Mouse (Mus musculus) bone marrow macrophage, adult 2 months (primary cell): ENCODE data around the gene Dus2. TPM values are rescaled to one million over a fixed set of nuclear protein-coding genes. Genes with fewer than 3 reads are reported as not detected.
"Not testable (repeated sequence)": the region's sequence is repeated elsewhere in the genome, so short reads cannot be mapped to it uniquely, and the experiment has no call there.

ENCODE experiments used
- H3K27ac ChIP-seq: 2 replicates; pipeline ENCODE4 v1.5.1; 2012; ENCODE audit warnings: low read depth, low read length; ENCODE audit not compliant: insufficient read depth
- H3K4me1 ChIP-seq: 2 replicates; pipeline ENCODE4 v1.6.1; 2012; ENCODE audit warnings: low read length; ENCODE audit not compliant: control insufficient read depth, insufficient read depth
- H3K4me3 ChIP-seq: 2 replicates; pipeline ENCODE4 v1.5.1; 2012; ENCODE audit warnings: mild to moderate bottlenecking, low read length, moderate library complexity; ENCODE audit not compliant: insufficient read depth
- CTCF ChIP-seq: IDR thresholded peaks from 2 replicates; pipeline ENCODE4 v1.5.1; 2012; ENCODE audit warnings: low read depth, mild to moderate bottlenecking, low read length, moderate library complexity
- POLR2A ChIP-seq: IDR thresholded peaks from 2 replicates; pipeline ENCODE4 v1.6.1; 2012; ENCODE audit warnings: mild to moderate bottlenecking, low read depth, low read length, borderline replicate concordance
- polyA plus RNA-seq: library from polyadenylated mRNA; stranded (reverse); fragments of >200 nt; gene quantifications from 2 replicates; pipeline ENCODE4 v1.2.4, GENCODE M21; 2012; ENCODE audit not compliant: missing spikeins, insufficient read depth, insufficient read length

Dus2 gene
- polyA plus RNA-seq, 1 experiment = 6.1 TPM

- peaks cover 5% of the 10 kb centered on the region; the same call in 1 of the 2 replicates for H3K4me1 ChIP-seq
- H3K4me3 ChIP-seq = peak overlapping the region; percentile 88
These were observed 26.5 kb upstream of the Dus2 start for GRCm38 (mm10) chr8:105964506-105965265.

DNA sequence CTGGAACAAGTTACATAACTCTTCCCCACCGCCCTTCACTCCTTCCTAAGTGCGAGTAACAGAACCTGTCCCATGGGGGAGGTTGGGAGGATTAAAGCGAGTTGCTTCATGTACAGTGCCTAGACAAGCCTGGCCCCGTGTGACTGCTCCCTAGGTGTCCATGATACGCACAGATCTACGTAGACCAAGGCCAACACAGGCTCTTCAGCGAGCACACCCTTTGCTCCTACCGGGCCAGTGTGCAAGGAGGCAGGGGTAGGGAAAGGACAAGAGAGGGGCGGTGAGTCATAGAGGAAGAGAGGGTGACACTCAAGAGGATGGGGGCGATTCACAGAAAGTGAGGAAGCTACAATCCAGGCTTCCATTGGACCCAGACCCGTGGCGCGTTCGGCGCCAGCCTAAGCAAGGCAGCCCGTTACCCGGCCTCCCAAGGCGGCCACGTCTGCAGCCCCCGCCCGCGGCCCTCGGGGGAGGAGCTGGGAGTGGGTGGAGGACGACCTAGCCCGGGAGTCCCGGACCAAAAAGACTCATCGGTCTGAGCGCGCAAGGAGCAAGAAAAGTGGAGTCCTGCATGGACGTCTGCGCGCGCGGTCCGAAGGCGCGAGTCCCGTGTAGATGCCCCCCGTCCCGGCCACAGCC, 25.8 kb upstream of the Dus2 start:
- no peak for TF ChIP-seq CTCF
- TF ChIP-seq POLR2A = no peak
- Histone ChIP-seq H3K4me1 (peaks cover 5% of the 10 kb centered on the region; the same call in 1 of the 2 replicates), H3K4me3 (peak overlapping the region; percentile 88), H3K27ac (no peak overlapping the region)

More at GRCm38 (mm10) chr8:105964506-105965265, 26.5 kb upstream of the Dus2 start:
- H3K27ac ChIP-seq = no peak overlapping the region
- TF ChIP-seq CTCF (no peak), POLR2A (no peak)

- Histone ChIP-seq H3K4me3 (peak within 1 kb of the TSS; percentile 88), H3K27ac (no peak within 1 kb of the TSS), H3K4me1 (peaks cover 5% of the 10 kb centered on the region; the same call in 1 of the 2 replicates)
- TF ChIP-seq CTCF = no peak
- no peak for TF ChIP-seq POLR2A
These were observed 25.2 kb upstream of the Dus2 start, which contains the start of gene Slc12a4 for GRCm38 (mm10) chr8:105965905-105966341. Gene Slc12a4, minus strand, starts transcription at chr8:105966097.

DNA sequence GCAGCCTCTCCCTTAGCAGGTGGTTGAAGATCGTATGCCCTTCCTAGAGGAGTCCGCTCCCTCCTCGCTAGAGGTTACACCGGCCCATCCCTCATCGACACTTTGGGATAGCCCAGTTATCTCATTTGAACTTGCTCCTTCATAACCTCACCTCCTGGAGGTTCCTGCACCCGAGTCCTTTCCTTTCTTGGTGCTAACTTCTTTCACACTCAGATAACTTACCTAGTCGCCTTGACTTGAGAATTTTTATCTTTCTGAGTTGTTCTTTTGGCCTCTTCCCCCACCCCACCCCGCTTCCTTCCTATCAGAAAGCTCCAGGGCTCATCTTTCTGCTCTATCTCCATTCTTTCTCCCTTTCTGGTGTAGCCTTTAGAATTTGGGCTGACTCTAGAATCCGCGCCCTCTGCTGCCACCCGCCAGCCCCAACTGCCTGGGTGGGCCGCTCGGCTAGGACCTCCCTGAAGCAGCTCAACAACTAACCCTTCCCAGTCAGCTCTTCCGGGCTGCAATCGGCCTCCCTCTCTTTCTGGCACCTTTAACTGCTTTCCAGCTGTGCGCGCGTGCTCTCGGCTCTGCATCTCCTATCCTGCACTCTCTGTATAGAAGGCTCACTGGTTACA, 24.3 kb upstream of the Dus2 start:
- Histone ChIP-seq H3K4me1 (peaks cover 5% of the 10 kb centered on the region; the same call in 1 of the 2 replicates), H3K4me3 (no peak overlapping the region; the same call in 1 of the 2 replicates), H3K27ac (no peak overlapping the region)
- TF ChIP-seq POLR2A (no peak), CTCF (no peak)

DNA sequence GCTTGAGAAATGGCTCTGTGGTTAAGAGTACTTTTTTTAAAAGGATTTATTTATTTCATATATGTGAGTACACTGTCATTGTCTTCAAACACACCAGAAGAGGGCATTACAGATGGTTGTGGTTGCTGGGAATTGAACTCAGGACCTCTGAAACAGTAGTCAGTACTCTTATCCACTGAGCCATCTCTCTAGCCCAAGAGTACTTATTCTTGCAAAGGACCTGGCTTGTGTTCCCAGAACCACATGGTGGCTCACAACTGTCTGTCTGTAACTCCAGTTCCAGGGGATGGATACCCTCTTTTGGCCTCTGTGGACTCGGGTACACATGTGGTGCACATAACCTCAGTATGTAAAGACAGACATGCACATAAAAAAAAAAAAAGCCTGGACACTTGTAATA, 21.8 kb upstream of the Dus2 start:
- TF ChIP-seq CTCF (no peak), POLR2A (no peak)
- no peak overlapping the region for H3K27ac ChIP-seq
- no peak overlapping the region for H3K4me3 ChIP-seq
- peaks cover 5% of the 10 kb centered on the region; the same call in 1 of the 2 replicates for H3K4me1 ChIP-seq

- no peak for TF ChIP-seq CTCF
- no peak for TF ChIP-seq POLR2A
- Histone ChIP-seq H3K4me3 (no peak overlapping the region), H3K27ac (no peak overlapping the region), H3K4me1 (no peaks in the 10 kb centered on the region)
These were observed 20.0 kb upstream of the Dus2 start for GRCm38 (mm10) chr8:105971019-105971720.

DNA sequence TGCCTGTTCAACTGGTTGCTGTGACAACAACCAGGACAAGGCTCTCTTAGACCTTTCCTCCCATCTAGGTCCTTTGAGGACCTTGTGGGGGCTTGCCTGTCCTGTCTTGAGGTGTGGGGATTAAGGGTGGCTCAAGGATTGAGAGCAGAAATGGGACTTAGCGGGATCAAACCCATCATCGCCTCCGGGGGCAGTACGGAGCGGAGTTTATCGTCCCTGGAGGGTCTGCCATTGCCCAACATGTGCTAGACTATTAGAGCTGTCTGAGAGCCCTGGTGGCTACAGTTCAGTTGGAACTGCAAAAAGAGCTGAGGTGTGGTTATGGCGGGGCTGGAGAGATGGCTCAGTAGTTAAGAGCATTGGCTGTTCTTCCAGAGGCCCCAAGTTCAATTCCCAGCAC, 15.8 kb upstream of the Dus2 start:
- peaks cover 10% of the 10 kb centered on the region for H3K4me1 ChIP-seq
- TF ChIP-seq POLR2A (no peak), CTCF (0 out of 2 replicates have a peak, but pooled peaks have one; percentile 6)
- no peak overlapping the region for H3K4me3 ChIP-seq
- no peak overlapping the region for H3K27ac ChIP-seq

GRCm38 (mm10) chr8:105979325-105979724, 11.8 kb upstream of the Dus2 start, which contains the start of gene Dpep3:
Gene Dpep3, minus strand, starts transcription at chr8:105979429.
- no peak within 1 kb of the TSS for H3K27ac ChIP-seq
- H3K4me3 ChIP-seq = no peak within 1 kb of the TSS
- TF ChIP-seq CTCF (no peak), POLR2A (no peak)
- peaks cover 24% of the 10 kb centered on the region for H3K4me1 ChIP-seq

DNA sequence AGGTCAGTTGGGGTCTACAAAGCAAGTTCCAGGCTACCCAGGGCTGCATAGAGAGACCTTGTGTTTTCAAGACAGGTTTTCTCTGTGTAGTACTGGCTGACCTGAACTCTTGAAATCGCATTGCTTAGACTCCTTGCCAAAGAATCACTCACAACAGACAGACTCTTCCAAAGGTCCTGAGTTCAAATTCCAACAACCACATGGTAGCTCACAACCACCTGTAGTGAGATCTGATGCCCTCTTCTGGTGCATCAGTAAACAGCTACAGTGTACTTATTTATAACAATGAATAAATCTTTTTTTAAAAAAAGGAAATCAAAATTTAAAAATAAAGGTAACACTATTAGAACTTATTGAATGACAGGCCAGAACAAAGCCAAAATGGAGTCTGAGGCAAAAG, 10.0 kb upstream of the Dus2 start:
- Histone ChIP-seq H3K27ac (no peak overlapping the region), H3K4me3 (no peak overlapping the region), H3K4me1 (peaks cover 24% of the 10 kb centered on the region)
- no peak for TF ChIP-seq POLR2A
- no peak for TF ChIP-seq CTCF

DNA sequence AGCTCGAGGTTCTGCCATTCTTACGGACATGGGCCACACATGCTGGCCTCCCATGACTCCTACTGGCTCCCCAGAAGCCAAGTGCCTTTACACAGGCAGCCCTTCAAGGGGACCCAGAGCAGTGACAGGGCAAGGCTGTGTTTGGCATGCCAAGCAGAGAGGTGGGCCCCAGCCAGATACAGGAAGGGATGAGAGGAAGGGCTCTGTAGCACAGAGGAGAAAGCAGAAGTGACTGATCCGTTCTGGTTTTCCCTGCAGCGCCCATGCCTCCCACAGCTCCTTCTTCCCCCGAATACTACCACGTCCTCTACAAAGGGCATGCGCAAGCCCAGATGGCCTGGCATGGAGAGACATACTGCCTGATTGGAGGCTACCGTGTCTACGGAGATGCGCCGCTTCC, 7.7 kb upstream of the Dus2 start:
- H3K27ac ChIP-seq = peak overlapping the region; percentile 70
- H3K4me1 ChIP-seq = peaks cover 14% of the 10 kb centered on the region
- H3K4me3 ChIP-seq = not testable (repeated sequence)
